29 mouse cellular contexts compared by ENCODE assay signal in genomic region chr13:8793217-8793616, GRCm38 (mm10).
DNase-seq lines count a peak whose midpoint lies in the region; ATAC-seq lines count a peak whose summit lies in the region.
"Had no signal": no experiment of that assay in that cellular context is flagged by ENCODE, and none has a peak within 500 bp of the region (broad histone marks: within the 10 kb centered on the region; RNA-seq: fewer than 3 reads in every experiment).

No protein-coding gene starts in this region.

- H3K9me3 ChIP-seq in heart, embryonic 12.5 days (replicated peaks), result no peaks in the 10 kb centered on the region
- no peaks in the 10 kb centered on the region for H3K9me3 ChIP-seq in heart, embryonic 15.5 days (replicated peaks)
- H3K9me3 ChIP-seq: embryonic facial prominence, embryonic 12.5 days; embryonic facial prominence, embryonic 15.5 days; G1E; hindbrain, embryonic 10.5 days; hindbrain, embryonic 13.5 days; intestine, embryonic 15.5 days had no signal

- 25% methylated on average over 8 of the region's 8 CpGs for WGBS in heart, embryonic 12.5 days
- WGBS in heart, embryonic 15.5 days, result 33% methylated on average over 8 of the region's 8 CpGs

- H3K4me2 ChIP-seq in heart, embryonic 12.5 days, result peak overlapping the region; percentile 28
- 0 out of 2 replicates have a peak overlapping the region, but pooled peaks have one; percentile 4 for H3K4me2 ChIP-seq in heart, embryonic 15.5 days
- H3K4me2 ChIP-seq: embryonic facial prominence, embryonic 12.5 days; embryonic facial prominence, embryonic 15.5 days; hindbrain, embryonic 13.5 days; intestine, embryonic 15.5 days had no signal

- DNase-seq in frontal cortex, postnatal 14 days (ENCODE audit: low spot score in 2 of 2), result no peak
- no peak for DNase-seq in heart, adult 8-10 months (ENCODE audit: low spot score)
- DNase-seq in heart, postnatal 25 days (ENCODE audit: low spot score), result no peak
- peak; percentile 11 for DNase-seq in retina, postnatal 1 day
- DNase-seq in retina, embryonic 14.5 days (ENCODE audit: low spot score), result no peak
- DNase-seq: adrenal gland, postnatal 10 days; adrenal gland, postnatal 36 days; B cell, adult 2 months; cerebellum, adult 11 months; cerebellum, adult 2 months; cerebellum, adult 9-11 months; cerebellum, postnatal 25 days; gastrocnemius, postnatal 25 days; heart, adult 18-20 months; kidney, adult 11 months; kidney, adult 8-10 months had no signal

- no peaks in the 10 kb centered on the region for H3K27me3 ChIP-seq in heart, embryonic 12.5 days (replicated peaks)
- H3K27me3 ChIP-seq in heart, embryonic 15.5 days, result no peaks in the 10 kb centered on the region
- H3K27me3 ChIP-seq: CH12.LX; embryonic facial prominence, embryonic 12.5 days; embryonic facial prominence, embryonic 15.5 days; hindbrain, embryonic 13.5 days; intestine, embryonic 15.5 days had no signal

- no peak overlapping the region for H3K27ac ChIP-seq in heart, embryonic 12.5 days (ENCODE audit: poor library complexity, severe bottlenecking)
- H3K27ac ChIP-seq in heart, embryonic 15.5 days, result no peak overlapping the region
- H3K27ac ChIP-seq: embryonic facial prominence, embryonic 12.5 days; embryonic facial prominence, embryonic 15.5 days; hindbrain, embryonic 10.5 days; hindbrain, embryonic 13.5 days; intestine, embryonic 15.5 days had no signal

- H3K4me1 ChIP-seq in heart, embryonic 12.5 days (replicated peaks), result peaks cover 18% of the 10 kb centered on the region
- peaks cover 8% of the 10 kb centered on the region; the same call in 1 of the 2 replicates for H3K4me1 ChIP-seq in heart, embryonic 15.5 days (replicated peaks)
- H3K4me1 ChIP-seq: embryonic facial prominence, embryonic 12.5 days; embryonic facial prominence, embryonic 15.5 days; hindbrain, embryonic 10.5 days; hindbrain, embryonic 13.5 days; intestine, embryonic 15.5 days had no signal

- H3K4me3 ChIP-seq in heart, embryonic 12.5 days, result no peak overlapping the region
- no peak overlapping the region for H3K4me3 ChIP-seq in heart, embryonic 15.5 days
- H3K4me3 ChIP-seq: embryonic facial prominence, embryonic 12.5 days; embryonic facial prominence, embryonic 15.5 days; hindbrain, embryonic 10.5 days; hindbrain, embryonic 13.5 days; intestine, embryonic 15.5 days had no signal

- intact Hi-C loops in heart, postnatal 25 days (cut with DNase I), result no loop called here

- ATAC-seq in frontal cortex, adult (ENCODE audit: low TSS enrichment), result peak; percentile 9; the same call in 1 of the 2 replicates
- ATAC-seq in heart, embryonic 12.5 days (ENCODE audit: insufficient number of reproducible peaks, low FRiP score), result peak; percentile 48; the same call in 1 of the 2 replicates
- no peak for ATAC-seq in heart, embryonic 15.5 days (replicated peaks; ENCODE audit: insufficient number of reproducible peaks, insufficient read depth, low FRiP score, low read depth)
- ATAC-seq: forebrain, embryonic 14.5 days; hindbrain, embryonic 16.5 days; intestine, embryonic 15.5 days; Patski had no signal

- no peak overlapping the region for H3K9ac ChIP-seq in heart, embryonic 12.5 days
- H3K9ac ChIP-seq in heart, embryonic 15.5 days, result no peak overlapping the region
- H3K9ac ChIP-seq: embryonic facial prominence, embryonic 12.5 days; embryonic facial prominence, embryonic 15.5 days; hindbrain, embryonic 13.5 days; intestine, embryonic 15.5 days had no signal

- no peaks in the 10 kb centered on the region for H3K36me3 ChIP-seq in heart, embryonic 12.5 days
- no peaks in the 10 kb centered on the region for H3K36me3 ChIP-seq in heart, embryonic 15.5 days
- H3K36me3 ChIP-seq: embryonic facial prominence, embryonic 12.5 days; embryonic facial prominence, embryonic 15.5 days; G1E; hindbrain, embryonic 10.5 days; intestine, embryonic 15.5 days had no signal
